In the genomic region with DNA sequence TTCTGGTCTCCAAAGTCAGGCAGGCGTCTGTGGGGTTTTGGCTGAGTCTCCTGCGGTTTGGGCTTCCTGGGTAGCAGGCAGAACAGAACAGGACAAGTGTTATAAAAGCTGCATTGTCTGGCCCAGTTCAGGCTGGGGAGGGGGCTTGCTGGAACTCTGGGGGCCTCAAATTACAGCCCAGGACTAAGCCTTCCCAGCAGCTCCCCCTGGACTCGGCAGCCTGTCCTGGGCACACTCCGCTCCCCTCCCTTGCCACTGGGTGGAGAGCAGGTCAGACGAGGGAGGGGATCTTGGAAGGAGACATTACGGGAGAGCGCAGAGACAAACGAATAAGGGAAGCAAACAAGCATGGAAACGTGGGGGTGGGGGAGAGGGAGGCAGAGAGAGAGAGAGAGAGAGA, we compare ENCODE assay signal across 10 mouse cellular contexts. TPM values are rescaled to one million over a fixed set of nuclear protein-coding genes. Genes with fewer than 3 reads are reported as not detected.
DNase-seq lines count a peak whose midpoint lies in the region; ATAC-seq and TF ChIP-seq lines count a peak whose summit lies in the region.
"Had no signal": no experiment of that assay in that cellular context is flagged by ENCODE, and none has a peak within 500 bp of the region (broad histone marks: within the 10 kb centered on the region; RNA-seq: fewer than 3 reads in every experiment).

No protein-coding gene starts in this region.

- peaks cover 22% of the 10 kb centered on the region for H3K27me3 ChIP-seq in limb, embryonic 13.5 days
- H3K27me3 ChIP-seq in stomach, postnatal 0 days (ENCODE audit: control insufficient read depth, insufficient read depth, low read length) = no peaks in the 10 kb centered on the region

- peak overlapping the region; percentile 96 for H3K27ac ChIP-seq in limb, embryonic 13.5 days
- no peak overlapping the region for H3K27ac ChIP-seq in stomach, postnatal 0 days (replicated peaks)
- H3K27ac ChIP-seq: liver, embryonic 15.5 days had no signal

- TF ChIP-seq EP300 in stomach, postnatal 0 days (optimal IDR thresholded peaks at IDR 0.05) = no peak

- WGBS in limb, embryonic 13.5 days = 5% methylated on average over 9 of the region's 9 CpGs
- WGBS in stomach, postnatal 0 days = 35% methylated on average over 9 of the region's 9 CpGs

- H3K9ac ChIP-seq in limb, embryonic 13.5 days = peak overlapping the region; percentile 93
- no peak overlapping the region for H3K9ac ChIP-seq in stomach, postnatal 0 days (ENCODE audit: low read length)
- H3K9ac ChIP-seq: liver, embryonic 15.5 days had no signal

- peaks cover 6% of the 10 kb centered on the region; the same call in 1 of the 2 replicates for H3K9me3 ChIP-seq in limb, embryonic 13.5 days
- no peaks in the 10 kb centered on the region for H3K9me3 ChIP-seq in stomach, postnatal 0 days (ENCODE audit: control insufficient read depth, low read length)
- H3K9me3 ChIP-seq: liver, embryonic 15.5 days had no signal

- H3K4me2 ChIP-seq in limb, embryonic 13.5 days (replicated peaks) = peak overlapping the region; percentile 93
- peak overlapping the region; percentile 83 for H3K4me2 ChIP-seq in stomach, postnatal 0 days (replicated peaks; ENCODE audit: low read depth)
- H3K4me2 ChIP-seq: liver, embryonic 15.5 days had no signal

- H3K4me3 ChIP-seq in limb, embryonic 13.5 days = peak overlapping the region; percentile 93
- H3K4me3 ChIP-seq in stomach, postnatal 0 days (ENCODE audit: low read depth, low read length) = peak overlapping the region; percentile 64; the same call in 1 of the 2 replicates
- H3K4me3 ChIP-seq: liver, embryonic 15.5 days had no signal

- intact Hi-C loops in left cerebral cortex, postnatal 10 days (cut with DNase I) = no loop called here

- peaks cover 58% of the 10 kb centered on the region for H3K4me1 ChIP-seq in limb, embryonic 13.5 days
- H3K4me1 ChIP-seq in stomach, postnatal 0 days (replicated peaks; ENCODE audit: control insufficient read depth, insufficient read depth) = no peaks in the 10 kb centered on the region

- H3K36me3 ChIP-seq in limb, embryonic 13.5 days = peaks cover 46% of the 10 kb centered on the region
- no peaks in the 10 kb centered on the region; the same call in 1 of the 2 replicates for H3K36me3 ChIP-seq in stomach, postnatal 0 days (ENCODE audit: control insufficient read depth, insufficient read depth, low read length)
- H3K36me3 ChIP-seq: liver, embryonic 15.5 days had no signal

- peak; percentile 86 for DNase-seq in heart, adult 11 months
- DNase-seq in heart, adult 18-20 months = no peak
- DNase-seq in lung, postnatal 10 days = peak; percentile 38
- no peak for DNase-seq in lung, adult 18-20 months
- DNase-seq in stomach, postnatal 0 days (ENCODE audit: low spot score) = no peak
- no peak for DNase-seq in left cerebral cortex, postnatal 10 days (ENCODE audit: extremely low spot score in 1 of 2, low spot score in 2 of 2)
- no peak for DNase-seq in thymus, postnatal 25 days
- DNase-seq: cerebellum, adult 11-12 months had no signal

- peak; percentile 25 for TF ChIP-seq CTCF in stomach, postnatal 0 days (IDR thresholded peaks at IDR 0.05; ENCODE audit: low read depth)

- peak; percentile 42 for ATAC-seq in limb, embryonic 13.5 days (ENCODE audit: low FRiP score, low read depth)
- no peak for ATAC-seq in stomach, postnatal 0 days (ENCODE audit: low FRiP score, low TSS enrichment)

RNA-seq across cellular contexts. Expression of a gene that starts 3.3 kb away (rescaled TPM):
- 1 to 10 TPM in 1 of 2 experiments, under 1 TPM in 1; 0.40 to 1.3 TPM for total RNA-seq in heart, adult 18-20 months (2021)
- 30.9 and 33.9 TPM in 2 replicates for polyA plus RNA-seq in limb, embryonic 13.5 days (2015; fragmentation: Nextera tagmentation; extraction: Ambion mirVana)
- polyA plus RNA-seq in stomach, postnatal 0 days (2015; fragmentation: Nextera tagmentation; extraction: Ambion mirVana) = 6.2 and 6.3 TPM in 2 replicates
- total RNA-seq in left cerebral cortex, postnatal 10 days (2021) = 1 to 10 TPM; 1.5 to 1.7 TPM

Comparison
In these comparisons a context has a peak if more than half of its experiments do, and no peak if none do; other contexts are left out.
1. DNase-seq: peak in heart, adult 11 months (single experiment) and lung, postnatal 10 days (single experiment); none in heart, adult 18-20 months (0 of 2), lung, adult 18-20 months (0 of 2), stomach, postnatal 0 days (single experiment), left cerebral cortex, postnatal 10 days (0 of 2) and thymus, postnatal 25 days (single experiment).